Mouse (Mus musculus): Measurements from ENCODE around the gene Fuk. TPM values are rescaled to one million over a fixed set of nuclear protein-coding genes. Genes with fewer than 3 reads are reported as not detected.
"Not testable (repeated sequence)": the region's sequence is repeated elsewhere in the genome, so short reads cannot be mapped to it uniquely, and the experiment has no call there.

The Fuk gene
- polyA plus RNA-seq, 1 experiment, result 22.1 TPM

GRCm38 (mm10) chr8:110938882-110939589, 36.7 kb upstream of the Fuk start:
- WGBS, result under 1% methylated on average over 6 of the region's 6 CpGs
- H3K4me1 ChIP-seq (replicated peaks; ENCODE audit: control insufficient read depth, insufficient read depth, low read length), result peaks cover 29% of the 10 kb centered on the region
- H3K4me3 ChIP-seq (ENCODE audit: control insufficient read depth, insufficient read depth, low read length), result no peak overlapping the region
- H3K36me3 ChIP-seq (ENCODE audit: control insufficient read depth, insufficient read depth, low read length), result no peaks in the 10 kb centered on the region
- TF ChIP-seq POLR2A (IDR thresholded peaks at IDR 0.05; ENCODE audit: control insufficient read depth, extremely low read depth, insufficient read depth, low read length, poor library complexity), result no peak
- DNase-seq, result peak; percentile 63
- no peaks in the 10 kb centered on the region for H3K27me3 ChIP-seq (ENCODE audit: control insufficient read depth, insufficient read depth, low read length)
- H3K27ac ChIP-seq (ENCODE audit: control insufficient read depth, insufficient read depth, low read length), result peak overlapping the region; percentile 49; the same call in 1 of the 2 replicates

GRCm38 (mm10) chr8:110936217-110936616, 33.9 kb upstream of the Fuk start:
- 96% methylated on average over 12 of the region's 12 CpGs for WGBS
- H3K27me3 ChIP-seq (ENCODE audit: control insufficient read depth, insufficient read depth, low read length), result no peaks in the 10 kb centered on the region
- H3K4me1 ChIP-seq (replicated peaks; ENCODE audit: control insufficient read depth, insufficient read depth, low read length), result peaks cover 29% of the 10 kb centered on the region
- DNase-seq, result no peak
- H3K27ac ChIP-seq (ENCODE audit: control insufficient read depth, insufficient read depth, low read length), result no peak overlapping the region
- H3K4me3 ChIP-seq (ENCODE audit: control insufficient read depth, insufficient read depth, low read length), result no peak overlapping the region
- TF ChIP-seq POLR2A (IDR thresholded peaks at IDR 0.05; ENCODE audit: control insufficient read depth, extremely low read depth, insufficient read depth, low read length, poor library complexity), result no peak
- TF ChIP-seq CTCF (IDR thresholded peaks at IDR 0.05; ENCODE audit: borderline replicate concordance, control insufficient read depth, extremely low read depth, insufficient read depth, low read length, poor library complexity), result no peak
- H3K36me3 ChIP-seq (ENCODE audit: control insufficient read depth, insufficient read depth, low read length), result no peaks in the 10 kb centered on the region

- Histone ChIP-seq H3K4me1 (replicated peaks; ENCODE audit: control insufficient read depth, insufficient read depth, low read length) (peaks cover 28% of the 10 kb centered on the region), H3K4me3 (ENCODE audit: control insufficient read depth, insufficient read depth, low read length) (no peak overlapping the region), H3K27ac (ENCODE audit: control insufficient read depth, insufficient read depth, low read length) (no peak overlapping the region), H3K27me3 (ENCODE audit: control insufficient read depth, insufficient read depth, low read length) (no peaks in the 10 kb centered on the region), H3K36me3 (ENCODE audit: control insufficient read depth, insufficient read depth, low read length) (no peaks in the 10 kb centered on the region)
- no peak for TF ChIP-seq CTCF (IDR thresholded peaks at IDR 0.05; ENCODE audit: borderline replicate concordance, control insufficient read depth, extremely low read depth, insufficient read depth, low read length, poor library complexity)
- 49% methylated on average over 2 of the region's 2 CpGs for WGBS
- DNase-seq, result no peak
These were observed 31.0 kb upstream of the Fuk start for GRCm38 (mm10) chr8:110933272-110933671.

- TF ChIP-seq POLR2A (IDR thresholded peaks at IDR 0.05; ENCODE audit: control insufficient read depth, extremely low read depth, insufficient read depth, low read length, poor library complexity) (no peak), CTCF (IDR thresholded peaks at IDR 0.05; ENCODE audit: borderline replicate concordance, control insufficient read depth, extremely low read depth, insufficient read depth, low read length, poor library complexity) (no peak)
- Histone ChIP-seq H3K27ac (ENCODE audit: control insufficient read depth, insufficient read depth, low read length) (no peak overlapping the region), H3K27me3 (ENCODE audit: control insufficient read depth, insufficient read depth, low read length) (no peaks in the 10 kb centered on the region), H3K36me3 (ENCODE audit: control insufficient read depth, insufficient read depth, low read length) (no peaks in the 10 kb centered on the region), H3K4me3 (ENCODE audit: control insufficient read depth, insufficient read depth, low read length) (no peak overlapping the region), H3K4me1 (replicated peaks; ENCODE audit: control insufficient read depth, insufficient read depth, low read length) (peaks cover 25% of the 10 kb centered on the region)
- DNase-seq, result no peak
- WGBS, result 79% methylated on average over 3 of the region's 3 CpGs
These were observed 30.2 kb upstream of the Fuk start for GRCm38 (mm10) chr8:110932444-110932843.

GRCm38 (mm10) chr8:110931176-110931939, 29.1 kb upstream of the Fuk start:
- no peaks in the 10 kb centered on the region for H3K27me3 ChIP-seq (ENCODE audit: control insufficient read depth, insufficient read depth, low read length)
- TF ChIP-seq POLR2A (IDR thresholded peaks at IDR 0.05; ENCODE audit: control insufficient read depth, extremely low read depth, insufficient read depth, low read length, poor library complexity), result no peak
- TF ChIP-seq CTCF (IDR thresholded peaks at IDR 0.05; ENCODE audit: borderline replicate concordance, control insufficient read depth, extremely low read depth, insufficient read depth, low read length, poor library complexity), result no peak
- no peak overlapping the region for H3K4me3 ChIP-seq (ENCODE audit: control insufficient read depth, insufficient read depth, low read length)
- no peak for DNase-seq
- H3K36me3 ChIP-seq (ENCODE audit: control insufficient read depth, insufficient read depth, low read length), result no peaks in the 10 kb centered on the region
- peaks cover 19% of the 10 kb centered on the region for H3K4me1 ChIP-seq (replicated peaks; ENCODE audit: control insufficient read depth, insufficient read depth, low read length)
- H3K27ac ChIP-seq (ENCODE audit: control insufficient read depth, insufficient read depth, low read length), result no peak overlapping the region
- WGBS, result 69% methylated on average over 12 of the region's 12 CpGs

GRCm38 (mm10) chr8:110929672-110930071, 27.4 kb upstream of the Fuk start:
- not testable (repeated sequence) for H3K27ac ChIP-seq (ENCODE audit: control insufficient read depth, insufficient read depth, low read length); H3K27me3 ChIP-seq (ENCODE audit: control insufficient read depth, insufficient read depth, low read length); DNase-seq; H3K36me3 ChIP-seq (ENCODE audit: control insufficient read depth, insufficient read depth, low read length); H3K4me3 ChIP-seq (ENCODE audit: control insufficient read depth, insufficient read depth, low read length)
- peaks cover 19% of the 10 kb centered on the region for H3K4me1 ChIP-seq (replicated peaks; ENCODE audit: control insufficient read depth, insufficient read depth, low read length)
- 65% methylated on average over 8 of the region's 8 CpGs for WGBS

- H3K4me3 ChIP-seq (ENCODE audit: control insufficient read depth, insufficient read depth, low read length), result no peak overlapping the region
- peaks cover 19% of the 10 kb centered on the region for H3K4me1 ChIP-seq (replicated peaks; ENCODE audit: control insufficient read depth, insufficient read depth, low read length)
- TF ChIP-seq POLR2A (IDR thresholded peaks at IDR 0.05; ENCODE audit: control insufficient read depth, extremely low read depth, insufficient read depth, low read length, poor library complexity) (no peak), CTCF (IDR thresholded peaks at IDR 0.05; ENCODE audit: borderline replicate concordance, control insufficient read depth, extremely low read depth, insufficient read depth, low read length, poor library complexity) (no peak)
- H3K27me3 ChIP-seq (ENCODE audit: control insufficient read depth, insufficient read depth, low read length), result no peaks in the 10 kb centered on the region
- DNase-seq, result no peak
- no peak overlapping the region for H3K27ac ChIP-seq (ENCODE audit: control insufficient read depth, insufficient read depth, low read length)
- no peaks in the 10 kb centered on the region for H3K36me3 ChIP-seq (ENCODE audit: control insufficient read depth, insufficient read depth, low read length)
- WGBS, result 8% methylated on average over 5 of the region's 5 CpGs
These were observed 26.8 kb upstream of the Fuk start for GRCm38 (mm10) chr8:110929066-110929465.

Data from thymus, adult 2 months (tissue).